Mouse (Mus musculus) heart, embryonic 12.5 days (tissue): ENCODE measurements at regions not wholly inside any gene's neighbourhood (a gene's known extent, or its start where the extent isn't known, plus 50 kb on each side); places are given as distances from the start of the nearest gene placed in this dataset.

Experiments used
- ATAC-seq: fragments of 200-750 bp; cut with Nextera tagmentation; 2 replicates; pipeline ENCODE4 v1.8.0; 2017; ENCODE audit warnings: moderate TSS enrichment, moderate library complexity; ENCODE audit not compliant: insufficient number of reproducible peaks, low FRiP score
- H3K27ac ChIP-seq: fragments of 300-500 bp; sonication (generic); 2 replicates; pipeline ENCODE4 v1.5.1; 2016; ENCODE audit warnings: mild to moderate bottlenecking, moderate library complexity; ENCODE audit not compliant: poor library complexity, severe bottlenecking
- H3K27me3 ChIP-seq: fragments of 300-500 bp; sonication (generic); replicated peaks from 2 replicates; pipeline ENCODE4 v1.6.1; 2016; ENCODE audit warnings: mild to moderate bottlenecking, moderate library complexity
- H3K36me3 ChIP-seq: fragments of 300-500 bp; sonication (generic); 2 replicates; pipeline ENCODE4 v1.6.1; 2016; ENCODE audit warnings: mild to moderate bottlenecking, moderate library complexity
- H3K4me1 ChIP-seq: fragments of 300-500 bp; sonication (generic); replicated peaks from 2 replicates; pipeline ENCODE4 v1.6.1; 2016; ENCODE audit warnings: mild to moderate bottlenecking
- H3K4me2 ChIP-seq: fragments of 300-500 bp; sonication (generic); 2 replicates; pipeline ENCODE4 v1.6.1; 2016; ENCODE audit warnings: mild to moderate bottlenecking, moderate library complexity
- H3K4me3 ChIP-seq: fragments of 300-500 bp; sonication (generic); 2 replicates; pipeline ENCODE4 v1.5.1; 2016; ENCODE audit warnings: mild to moderate bottlenecking
- H3K9ac ChIP-seq: fragments of 300-500 bp; sonication (generic); 2 replicates; pipeline ENCODE4 v1.6.1; 2016; ENCODE audit warnings: mild to moderate bottlenecking, moderate library complexity
- H3K9me3 ChIP-seq: fragments of 300-500 bp; sonication (generic); replicated peaks from 2 replicates; pipeline ENCODE4 v1.6.1; 2016; ENCODE audit warnings: mild to moderate bottlenecking, moderate library complexity
- WGBS: fragments of 180-500 bp; shearing (Covaris S2); methylation state at CpG from one replicate; pipeline ENCODE4 v1.1.7; 2016; 5-methylcytosine and 5-hydroxymethylcytosine counted together

- Histone ChIP-seq H3K9me3 (no peaks in the 10 kb centered on the region), H3K4me3 (no peak overlapping the region), H3K4me1 (no peaks in the 10 kb centered on the region), H3K9ac (no peak overlapping the region), H3K27me3 (peaks cover 16% of the 10 kb centered on the region), H3K27ac (no peak overlapping the region), H3K36me3 (no peaks in the 10 kb centered on the region), H3K4me2 (no peak overlapping the region)
- 49% methylated on average over 18 of the region's 18 CpGs for WGBS
- no peak for ATAC-seq
These were observed 122.6 kb upstream of the Tspan2 start for GRCm38 (mm10) chr3:102611398-102612366.

GRCm38 (mm10) chr3:102619666-102620377 is 114.5 kb upstream of the Tspan2 start:
- Histone ChIP-seq H3K4me3 (no peak overlapping the region), H3K27me3 (no peaks in the 10 kb centered on the region), H3K36me3 (no peaks in the 10 kb centered on the region), H3K27ac (no peak overlapping the region), H3K9me3 (no peaks in the 10 kb centered on the region), H3K9ac (no peak overlapping the region), H3K4me1 (no peaks in the 10 kb centered on the region), H3K4me2 (no peak overlapping the region)
- no peak for ATAC-seq
- 67% methylated on average over 8 of the region's 8 CpGs for WGBS

DNA sequence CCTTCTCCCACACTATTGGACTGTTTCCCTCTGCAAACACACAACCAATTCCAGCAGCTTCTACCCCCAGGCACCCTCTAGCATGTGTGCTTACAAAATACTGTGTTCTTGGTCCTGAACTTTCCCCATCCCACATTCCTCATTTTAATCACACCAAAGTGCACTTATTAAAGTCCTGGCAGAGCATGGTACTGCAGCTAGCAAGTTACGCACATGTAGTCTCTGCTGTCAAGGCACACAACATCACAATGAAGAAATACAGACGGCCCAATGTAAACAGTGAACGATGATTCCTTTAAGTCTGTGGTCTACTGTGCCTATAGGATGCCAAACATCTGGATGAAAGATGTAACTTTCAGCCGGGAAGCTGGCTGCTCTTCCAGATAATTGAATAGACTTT is 98.3 kb upstream of the Tspan2 start:
- Histone ChIP-seq H3K4me1 (no peaks in the 10 kb centered on the region), H3K27me3 (peaks cover 4% of the 10 kb centered on the region; the same call in 1 of the 2 replicates), H3K4me2 (no peak overlapping the region), H3K27ac (no peak overlapping the region), H3K9ac (no peak overlapping the region), H3K4me3 (no peak overlapping the region), H3K36me3 (no peaks in the 10 kb centered on the region), H3K9me3 (0 out of 2 replicates have a peak, but pooled peaks cover under 1% of the 10 kb centered on the region)
- ATAC-seq = no peak
- 58% methylated on average over 4 of the region's 4 CpGs for WGBS

DNA sequence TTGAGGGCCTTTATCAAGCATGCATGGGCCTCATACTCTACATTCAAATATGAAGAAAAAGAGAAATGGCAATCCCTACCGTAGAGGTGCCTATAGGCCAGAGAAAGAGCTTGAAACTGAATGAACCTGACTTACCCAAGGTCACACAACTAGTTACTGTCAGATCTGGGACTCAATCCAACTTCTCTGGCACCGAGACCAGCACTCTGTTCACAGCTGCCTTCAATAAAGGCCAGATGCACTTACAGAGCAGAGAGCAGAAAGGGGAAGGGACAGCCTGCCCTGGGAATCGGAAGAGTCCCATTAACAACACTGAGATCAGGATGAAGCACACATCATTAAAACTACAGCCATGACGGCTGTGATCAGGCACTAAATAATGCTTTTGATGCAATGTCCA is 97.7 kb upstream of the Tspan2 start:
- WGBS = 72% methylated on average over 4 of the region's 4 CpGs
- ATAC-seq = no peak
- H3K27ac ChIP-seq = no peak overlapping the region

GRCm38 (mm10) chr3:102644276-102644940 is 89.9 kb upstream of the Tspan2 start:
- Histone ChIP-seq H3K27ac (no peak overlapping the region), H3K36me3 (no peaks in the 10 kb centered on the region), H3K4me3 (no peak overlapping the region), H3K4me1 (no peaks in the 10 kb centered on the region), H3K4me2 (no peak overlapping the region), H3K27me3 (peaks cover 14% of the 10 kb centered on the region; the same call in 1 of the 2 replicates), H3K9me3 (no peaks in the 10 kb centered on the region), H3K9ac (no peak overlapping the region)
- no peak for ATAC-seq
- WGBS = 76% methylated on average over 11 of the region's 11 CpGs

More for the DNA sequence above, 97.7 kb upstream of the Tspan2 start:
- H3K36me3 ChIP-seq = no peaks in the 10 kb centered on the region
- H3K4me3 ChIP-seq = no peak overlapping the region
- H3K4me2 ChIP-seq = no peak overlapping the region
- peaks cover 4% of the 10 kb centered on the region; the same call in 1 of the 2 replicates for H3K27me3 ChIP-seq
- no peak overlapping the region for H3K9ac ChIP-seq
- no peaks in the 10 kb centered on the region for H3K4me1 ChIP-seq
- H3K9me3 ChIP-seq = no peaks in the 10 kb centered on the region

GRCm38 (mm10) chr3:102648450-102648849 is 85.9 kb upstream of the Tspan2 start:
- Histone ChIP-seq H3K27me3 (peaks cover 20% of the 10 kb centered on the region), H3K4me1 (no peaks in the 10 kb centered on the region), H3K4me2 (no peak overlapping the region), H3K36me3 (no peaks in the 10 kb centered on the region), H3K9ac (no peak overlapping the region), H3K27ac (no peak overlapping the region), H3K9me3 (no peaks in the 10 kb centered on the region), H3K4me3 (no peak overlapping the region)
- ATAC-seq = no peak
- WGBS = 57% methylated on average over 4 of the region's 4 CpGs

- no peaks in the 10 kb centered on the region for H3K4me1 ChIP-seq
- H3K4me2 ChIP-seq = no peak overlapping the region
- H3K4me3 ChIP-seq = no peak overlapping the region
- H3K27ac ChIP-seq = no peak overlapping the region
- peaks cover 6% of the 10 kb centered on the region; the same call in 1 of the 2 replicates for H3K27me3 ChIP-seq
- ATAC-seq = no peak
- WGBS = 78% methylated on average over 10 of the region's 10 CpGs
- H3K9ac ChIP-seq = no peak overlapping the region
- no peaks in the 10 kb centered on the region for H3K9me3 ChIP-seq
- no peaks in the 10 kb centered on the region for H3K36me3 ChIP-seq
These were observed 79.4 kb upstream of the Tspan2 start for GRCm38 (mm10) chr3:102654962-102655361.

GRCm38 (mm10) chr3:102657116-102657515 is 77.2 kb upstream of the Tspan2 start:
- Histone ChIP-seq H3K4me1 (no peaks in the 10 kb centered on the region), H3K4me2 (no peak overlapping the region), H3K36me3 (no peaks in the 10 kb centered on the region), H3K4me3 (no peak overlapping the region), H3K9ac (no peak overlapping the region), H3K27ac (no peak overlapping the region), H3K27me3 (no peaks in the 10 kb centered on the region), H3K9me3 (no peaks in the 10 kb centered on the region)
- no peak for ATAC-seq
- 80% methylated on average over 7 of the region's 7 CpGs for WGBS

DNA sequence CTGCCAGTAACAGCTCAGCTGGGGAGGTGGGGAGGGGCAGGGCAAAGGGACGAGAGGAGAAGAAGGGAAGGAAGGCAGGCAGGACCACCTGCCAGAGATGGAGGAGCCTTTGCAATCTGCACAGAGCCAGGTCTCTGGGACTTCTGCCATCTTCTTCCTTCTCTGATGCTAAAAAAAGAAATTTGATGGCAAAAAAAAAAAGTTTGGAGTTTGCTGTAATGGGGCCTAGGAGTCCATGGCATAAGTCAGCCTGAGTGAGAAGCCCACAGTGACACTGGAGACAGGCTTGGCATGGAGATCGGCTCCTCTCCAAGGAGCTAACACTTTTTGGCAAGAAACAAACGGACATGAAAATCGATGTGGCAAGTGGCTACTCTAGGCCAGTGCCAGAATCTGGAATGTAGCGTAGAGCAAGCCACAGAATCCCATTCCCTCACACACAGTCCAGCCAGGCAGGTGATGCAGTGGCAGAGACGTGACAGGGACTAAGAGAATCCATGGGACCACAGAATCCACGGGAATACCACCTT is 76.7 kb upstream of the Tspan2 start:
- Histone ChIP-seq H3K27me3 (no peaks in the 10 kb centered on the region), H3K27ac (no peak overlapping the region), H3K9me3 (no peaks in the 10 kb centered on the region), H3K4me1 (no peaks in the 10 kb centered on the region), H3K4me2 (no peak overlapping the region), H3K4me3 (no peak overlapping the region), H3K36me3 (no peaks in the 10 kb centered on the region), H3K9ac (no peak overlapping the region)
- 79% methylated on average over 7 of the region's 7 CpGs for WGBS
- ATAC-seq = no peak

- no peak overlapping the region for H3K4me2 ChIP-seq
- H3K9me3 ChIP-seq = no peaks in the 10 kb centered on the region
- no peak overlapping the region for H3K9ac ChIP-seq
- no peak for ATAC-seq
- peaks cover 10% of the 10 kb centered on the region; the same call in 1 of the 2 replicates for H3K27me3 ChIP-seq
- no peaks in the 10 kb centered on the region for H3K36me3 ChIP-seq
- no peak overlapping the region for H3K4me3 ChIP-seq
- H3K27ac ChIP-seq = no peak overlapping the region
- peaks cover 4% of the 10 kb centered on the region for H3K4me1 ChIP-seq
- 63% methylated on average over 5 of the region's 5 CpGs for WGBS
These were observed 75.0 kb upstream of the Tspan2 start for GRCm38 (mm10) chr3:102659352-102659751.

DNA sequence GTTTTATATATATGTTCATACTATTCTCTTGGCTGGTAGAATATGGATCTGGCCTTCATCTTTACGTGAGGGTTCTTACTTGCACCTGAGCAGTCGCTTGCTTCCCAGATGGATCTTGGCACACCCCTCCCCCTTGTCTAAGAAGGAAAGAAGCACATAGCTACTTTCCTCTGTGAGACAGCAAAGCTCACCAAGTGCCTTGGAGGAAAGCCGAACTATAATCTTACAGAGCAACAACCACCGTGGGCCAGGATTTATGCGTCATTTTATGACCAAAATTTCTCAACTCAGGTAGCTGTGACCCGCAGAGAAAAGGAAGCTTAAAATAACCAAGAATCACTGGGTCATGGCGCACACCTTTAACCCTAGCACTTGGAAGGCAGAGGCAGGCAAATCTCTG is 73.0 kb upstream of the Tspan2 start:
- H3K27me3 ChIP-seq = peaks cover 10% of the 10 kb centered on the region; the same call in 1 of the 2 replicates
- no peaks in the 10 kb centered on the region for H3K9me3 ChIP-seq
- H3K4me1 ChIP-seq = peaks cover 12% of the 10 kb centered on the region
- H3K4me3 ChIP-seq = no peak overlapping the region
- WGBS = 90% methylated on average over 7 of the region's 7 CpGs
- no peak for ATAC-seq
- no peak overlapping the region for H3K9ac ChIP-seq
- H3K4me2 ChIP-seq = no peak overlapping the region
- H3K36me3 ChIP-seq = no peaks in the 10 kb centered on the region
- no peak overlapping the region for H3K27ac ChIP-seq
